Mouse (Mus musculus): ENCODE results near the gene Pitpnm1. TPM values are rescaled to one million over a fixed set of nuclear protein-coding genes. Genes with fewer than 3 reads are reported as not detected.

Pitpnm1 gene
- polyA plus RNA-seq, 1 experiment: 568 TPM

DNA sequence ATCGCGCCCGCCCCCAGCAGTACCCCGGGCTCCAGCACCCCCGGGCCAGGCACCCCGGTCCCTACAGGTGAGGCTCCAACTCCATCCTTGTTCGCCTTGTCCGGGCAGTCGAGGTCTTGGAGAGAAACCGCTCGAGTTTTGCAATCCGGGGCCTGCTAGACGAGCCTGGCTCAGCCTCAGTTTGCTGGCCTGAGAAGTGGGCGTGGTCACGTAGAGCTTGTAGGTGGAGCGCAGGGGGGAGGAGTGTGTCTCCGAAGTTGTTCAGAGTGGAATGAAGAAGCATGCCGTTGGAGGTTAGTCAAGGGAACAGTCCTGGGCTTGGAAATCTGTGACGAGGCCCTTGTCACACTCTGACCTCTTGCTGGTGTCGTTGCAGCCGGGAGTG, 2.4 kb upstream of the Pitpnm1 start:
- no peak for DNase-seq
- Histone ChIP-seq H3K27ac (ENCODE audit: insufficient read depth, low read length) (0 out of 2 replicates have a peak overlapping the region, but pooled peaks have one; percentile 8), H3K4me3 (replicated peaks; ENCODE audit: insufficient read depth, low read depth, low read length) (peak overlapping the region; percentile 70), H3K4me1 (ENCODE audit: control insufficient read depth, insufficient read depth, low read length) (peaks cover 15% of the 10 kb centered on the region; the same call in 1 of the 2 replicates), H3K27me3 (ENCODE audit: control insufficient read depth, insufficient read depth, low read length) (no peaks in the 10 kb centered on the region)
- no peak for TF ChIP-seq CTCF (IDR thresholded peaks at IDR 0.05; ENCODE audit: borderline replicate concordance, insufficient read depth, low read depth, low read length)
- 1% methylated on average over 21 of the region's 21 CpGs for WGBS

DNA sequence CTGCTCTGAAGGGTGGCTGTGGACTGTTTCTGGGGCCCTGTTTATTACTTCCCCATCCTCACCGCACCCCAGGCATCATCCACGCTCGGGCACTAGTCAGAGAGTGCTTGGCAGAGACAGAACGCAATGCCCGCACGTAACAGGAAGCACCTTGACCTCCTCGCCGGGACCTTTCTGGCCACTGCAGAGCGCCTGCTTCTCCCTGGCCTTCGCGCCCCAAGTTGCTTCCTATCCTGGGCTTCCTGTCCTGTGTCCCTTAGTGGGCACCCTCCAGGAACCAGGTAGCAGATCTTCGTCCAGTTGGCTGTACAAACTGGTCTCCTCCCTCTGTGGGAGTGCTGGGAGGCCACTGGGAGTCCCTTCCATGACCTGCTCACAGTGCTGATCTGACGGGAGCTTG, 1.4 kb upstream of the Pitpnm1 start:
- no peaks in the 10 kb centered on the region for H3K27me3 ChIP-seq (ENCODE audit: control insufficient read depth, insufficient read depth, low read length)
- H3K4me1 ChIP-seq (ENCODE audit: control insufficient read depth, insufficient read depth, low read length): peaks cover 22% of the 10 kb centered on the region
- H3K27ac ChIP-seq (ENCODE audit: insufficient read depth, low read length): peak overlapping the region; percentile 44; the same call in 1 of the 2 replicates
- DNase-seq: peak; percentile 38 to 53
- 57% methylated on average over 13 of the region's 13 CpGs for WGBS
- H3K4me3 ChIP-seq (replicated peaks; ENCODE audit: insufficient read depth, low read depth, low read length): peak overlapping the region; percentile 70
- TF ChIP-seq POLR2A (IDR thresholded peaks at IDR 0.05; ENCODE audit: borderline replicate concordance, insufficient read depth, low read length): no peak
- TF ChIP-seq CTCF (IDR thresholded peaks at IDR 0.05; ENCODE audit: borderline replicate concordance, insufficient read depth, low read depth, low read length): no peak

DNA sequence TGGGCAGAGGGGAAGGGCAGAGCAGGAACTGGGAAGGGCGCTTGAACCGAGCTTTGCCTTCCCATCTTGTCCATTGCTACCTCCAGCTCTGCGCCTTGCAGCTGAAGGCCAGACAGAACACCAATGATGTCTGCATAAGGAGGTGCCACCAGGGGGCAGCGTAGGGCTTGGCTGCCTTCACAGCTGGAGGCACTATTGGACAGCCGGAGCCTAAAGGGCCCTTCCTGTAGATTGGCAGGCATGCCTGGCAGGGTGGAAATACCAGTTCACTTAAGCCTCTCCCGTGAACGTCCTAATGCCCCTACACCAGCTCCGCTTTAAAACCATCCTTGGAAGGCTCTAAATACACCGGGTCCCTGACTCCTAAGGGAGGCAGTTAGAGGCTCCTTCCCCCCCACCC, 742 bp upstream of the Pitpnm1 start:
- H3K27ac ChIP-seq (ENCODE audit: insufficient read depth, low read length): peak overlapping the region; percentile 94
- WGBS: 7% methylated on average over 9 of the region's 9 CpGs
- peak overlapping the region; percentile 38 for H3K4me3 ChIP-seq (replicated peaks; ENCODE audit: insufficient read depth, low read depth, low read length)

DNA sequence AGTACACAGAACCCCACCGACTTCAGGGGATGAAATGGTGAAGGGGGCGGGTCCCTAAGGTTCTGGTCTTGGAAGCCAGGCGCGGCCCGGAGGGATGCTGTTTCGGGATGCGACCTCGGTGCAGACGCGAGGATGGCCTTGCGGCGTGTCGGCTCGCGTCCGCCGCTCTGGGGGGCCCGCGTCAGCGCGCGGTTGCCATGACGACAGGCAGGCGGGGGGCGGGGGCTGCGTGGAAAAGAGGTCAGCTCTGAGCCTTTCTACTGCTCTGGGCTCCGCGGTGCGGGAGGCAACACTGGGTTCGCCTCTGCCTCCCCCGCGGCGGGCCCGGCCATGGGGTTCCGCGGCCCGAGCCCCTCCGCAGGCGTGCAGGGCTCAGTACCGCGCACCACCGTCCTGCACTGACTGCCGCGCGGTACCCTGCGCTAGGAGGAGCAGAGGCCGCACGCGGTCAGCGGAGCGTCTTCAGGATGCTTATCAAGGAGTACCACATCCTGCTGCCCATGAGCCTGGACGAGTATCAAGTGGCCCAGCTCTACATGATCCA, 992 bp downstream of the Pitpnm1 start:
- Histone ChIP-seq H3K27ac (ENCODE audit: insufficient read depth, low read length) (peak overlapping the region; percentile 94), H3K4me3 (replicated peaks; ENCODE audit: insufficient read depth, low read depth, low read length) (peak overlapping the region; percentile 72), H3K27me3 (ENCODE audit: control insufficient read depth, insufficient read depth, low read length) (no peaks in the 10 kb centered on the region), H3K4me1 (ENCODE audit: control insufficient read depth, insufficient read depth, low read length) (peaks cover 34% of the 10 kb centered on the region)
- WGBS: 1% methylated on average over 51 of the region's 52 CpGs
- TF ChIP-seq CTCF (IDR thresholded peaks at IDR 0.05; ENCODE audit: borderline replicate concordance, insufficient read depth, low read depth, low read length): no peak
- TF ChIP-seq POLR2A (IDR thresholded peaks at IDR 0.05; ENCODE audit: borderline replicate concordance, insufficient read depth, low read length): 0 out of 2 replicates have a peak, but pooled peaks have one; percentile 33
- peak; percentile 89 to 91 for DNase-seq

More for the DNA sequence above, 742 bp upstream of the Pitpnm1 start:
- peak; percentile 36; the same call in 1 of the 2 replicates for TF ChIP-seq POLR2A (IDR thresholded peaks at IDR 0.05; ENCODE audit: borderline replicate concordance, insufficient read depth, low read length)
- peak; percentile 94 for TF ChIP-seq CTCF (IDR thresholded peaks at IDR 0.05; ENCODE audit: borderline replicate concordance, insufficient read depth, low read depth, low read length)
- peak; percentile 92 to 94 for DNase-seq
- Histone ChIP-seq H3K4me1 (ENCODE audit: control insufficient read depth, insufficient read depth, low read length) (peaks cover 28% of the 10 kb centered on the region), H3K27me3 (ENCODE audit: control insufficient read depth, insufficient read depth, low read length) (no peaks in the 10 kb centered on the region)

DNA sequence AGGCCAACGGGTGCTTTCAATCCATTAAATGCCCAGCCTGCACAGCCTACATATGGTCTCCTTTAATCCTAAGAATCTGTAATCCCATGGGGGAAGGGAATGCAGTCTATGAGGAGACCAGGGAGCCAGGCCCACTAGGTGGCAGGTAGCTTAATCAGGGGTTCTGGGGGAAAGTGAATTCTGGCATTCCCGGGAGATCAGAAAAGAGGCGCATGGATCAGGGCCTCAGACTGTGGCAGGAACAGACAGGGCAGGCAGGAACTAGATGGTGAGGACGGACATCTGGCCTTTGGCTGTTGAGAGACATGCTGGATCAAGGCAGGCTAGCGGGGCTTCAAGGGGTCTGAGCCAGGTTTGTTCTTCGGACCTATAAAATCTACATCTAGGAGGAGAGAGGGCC, 1.7 kb downstream of the Pitpnm1 start:
- H3K4me1 ChIP-seq (ENCODE audit: control insufficient read depth, insufficient read depth, low read length): peaks cover 34% of the 10 kb centered on the region
- no peaks in the 10 kb centered on the region for H3K27me3 ChIP-seq (ENCODE audit: control insufficient read depth, insufficient read depth, low read length)
- peak; percentile 53 to 61 for DNase-seq
- peak overlapping the region; percentile 72 for H3K4me3 ChIP-seq (replicated peaks; ENCODE audit: insufficient read depth, low read depth, low read length)
- TF ChIP-seq POLR2A (IDR thresholded peaks at IDR 0.05; ENCODE audit: borderline replicate concordance, insufficient read depth, low read length) (no peak), CTCF (IDR thresholded peaks at IDR 0.05; ENCODE audit: borderline replicate concordance, insufficient read depth, low read depth, low read length) (no peak)
- peak overlapping the region; percentile 94 for H3K27ac ChIP-seq (ENCODE audit: insufficient read depth, low read length)
- 14% methylated on average over 6 of the region's 6 CpGs for WGBS

DNA sequence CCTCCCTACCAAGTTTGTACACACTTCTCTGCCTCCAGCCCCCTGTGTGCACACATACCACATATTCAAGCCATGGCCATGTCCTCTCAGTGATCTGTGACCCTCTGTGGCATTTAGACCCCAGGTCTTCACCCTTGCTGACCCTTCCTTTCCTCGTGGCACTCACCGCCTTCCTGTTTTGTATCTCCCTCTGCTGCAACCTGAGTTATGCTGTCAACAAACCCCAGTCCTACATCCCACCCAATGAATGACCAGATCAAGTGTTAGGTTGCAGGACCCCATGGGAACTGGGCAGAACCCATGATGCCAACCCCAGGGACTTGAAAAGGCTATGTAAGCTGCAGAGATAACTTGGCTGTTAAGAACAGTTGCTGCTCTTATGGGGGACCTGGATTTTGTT, 2.3 kb downstream of the Pitpnm1 start:
- 87% methylated on average over 2 of the region's 2 CpGs for WGBS
- H3K27me3 ChIP-seq (ENCODE audit: control insufficient read depth, insufficient read depth, low read length): no peaks in the 10 kb centered on the region
- H3K4me3 ChIP-seq (replicated peaks; ENCODE audit: insufficient read depth, low read depth, low read length): peak overlapping the region; percentile 72
- no peak for DNase-seq
- no peak for TF ChIP-seq CTCF (IDR thresholded peaks at IDR 0.05; ENCODE audit: borderline replicate concordance, insufficient read depth, low read depth, low read length)
- TF ChIP-seq POLR2A (IDR thresholded peaks at IDR 0.05; ENCODE audit: borderline replicate concordance, insufficient read depth, low read length): no peak
- peaks cover 34% of the 10 kb centered on the region for H3K4me1 ChIP-seq (ENCODE audit: control insufficient read depth, insufficient read depth, low read length)
- peak overlapping the region; percentile 94 for H3K27ac ChIP-seq (ENCODE audit: insufficient read depth, low read length)

DNA sequence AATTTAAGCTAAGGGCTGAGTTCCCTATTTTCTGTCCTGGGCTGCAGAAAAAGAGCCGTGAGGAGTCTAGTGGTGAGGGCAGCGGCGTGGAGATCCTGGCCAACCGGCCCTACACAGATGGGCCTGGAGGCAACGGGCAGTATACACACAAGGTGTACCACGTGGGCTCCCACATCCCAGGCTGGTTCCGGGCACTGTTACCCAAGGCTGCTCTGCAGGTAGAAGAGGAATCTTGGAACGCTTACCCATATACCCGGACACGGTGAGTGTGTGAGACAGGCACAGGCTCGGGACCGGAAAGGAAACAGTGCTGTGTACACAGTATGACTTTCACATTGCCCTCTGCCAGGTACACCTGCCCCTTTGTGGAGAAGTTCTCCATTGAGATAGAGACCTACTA, 2.8 kb downstream of the Pitpnm1 start:
- Histone ChIP-seq H3K4me3 (replicated peaks; ENCODE audit: insufficient read depth, low read depth, low read length) (peak overlapping the region; percentile 72), H3K27ac (ENCODE audit: insufficient read depth, low read length) (peak overlapping the region; percentile 94), H3K27me3 (ENCODE audit: control insufficient read depth, insufficient read depth, low read length) (no peaks in the 10 kb centered on the region), H3K4me1 (ENCODE audit: control insufficient read depth, insufficient read depth, low read length) (peaks cover 34% of the 10 kb centered on the region)
- DNase-seq: peak; percentile 73 to 86
- WGBS: 15% methylated on average over 12 of the region's 12 CpGs
- no peak for TF ChIP-seq POLR2A (IDR thresholded peaks at IDR 0.05; ENCODE audit: borderline replicate concordance, insufficient read depth, low read length)
- TF ChIP-seq CTCF (IDR thresholded peaks at IDR 0.05; ENCODE audit: borderline replicate concordance, insufficient read depth, low read depth, low read length): no peak

DNA sequence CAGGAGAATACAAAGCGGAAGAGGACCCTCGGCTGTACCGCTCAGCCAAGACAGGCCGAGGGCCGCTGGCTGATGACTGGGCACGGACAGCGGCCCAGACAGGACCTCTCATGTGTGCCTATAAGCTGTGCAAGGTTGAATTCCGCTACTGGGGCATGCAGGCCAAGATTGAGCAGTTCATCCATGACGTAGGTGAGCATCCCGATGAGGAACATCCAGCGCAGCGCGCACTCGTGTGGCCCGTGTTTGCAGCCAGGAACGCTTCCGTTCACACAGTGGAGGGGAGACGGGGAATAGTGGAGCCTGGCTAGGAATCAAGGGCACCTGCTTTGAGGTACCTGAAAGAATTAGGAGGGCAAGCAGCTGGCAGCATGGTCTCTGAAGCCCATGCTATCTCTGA, 3.5 kb downstream of the Pitpnm1 start:
- peak overlapping the region; percentile 83 for H3K27ac ChIP-seq (ENCODE audit: insufficient read depth, low read length)
- H3K4me3 ChIP-seq (replicated peaks; ENCODE audit: insufficient read depth, low read depth, low read length): peak overlapping the region; percentile 72
- DNase-seq: peak; percentile 43 to 56
- peaks cover 34% of the 10 kb centered on the region for H3K4me1 ChIP-seq (ENCODE audit: control insufficient read depth, insufficient read depth, low read length)
- no peaks in the 10 kb centered on the region for H3K27me3 ChIP-seq (ENCODE audit: control insufficient read depth, insufficient read depth, low read length)
- 63% methylated on average over 18 of the region's 18 CpGs for WGBS
- TF ChIP-seq CTCF (IDR thresholded peaks at IDR 0.05; ENCODE audit: borderline replicate concordance, insufficient read depth, low read depth, low read length) (no peak), POLR2A (IDR thresholded peaks at IDR 0.05; ENCODE audit: borderline replicate concordance, insufficient read depth, low read length) (no peak)
